Mouse (Mus musculus) fat pad, adult 2 months (tissue): Measurements from ENCODE around the gene Csnka2ip.

Experiments
- DNase-seq: peaks from one replicate; pipeline ENCODE4 v3.0.0-alpha.2; 2011; ENCODE audit warnings: low read depth, low spot score; ENCODE audit errors: extremely low read depth

Csnka2ip gene

DNA sequence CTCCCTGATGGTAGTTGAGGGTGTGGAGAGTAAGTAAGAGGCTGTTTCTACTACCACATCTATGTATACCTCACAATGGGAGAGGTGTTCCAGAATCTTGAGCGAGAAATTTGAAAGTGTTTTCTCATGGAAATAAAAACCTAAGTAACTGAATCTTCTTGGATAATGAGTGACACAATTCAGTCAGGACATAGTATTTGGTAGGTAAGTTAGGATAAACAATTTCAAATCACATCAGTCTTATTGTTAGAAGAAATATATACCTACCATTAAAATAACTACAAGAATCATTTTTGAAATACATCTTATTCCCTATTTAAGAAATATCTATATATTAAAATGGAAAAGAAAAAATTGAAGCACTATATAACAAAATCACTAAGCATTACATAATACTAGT lies at the start of gene Csnka2ip:
Csnka2ip (minus strand) TSS at position 101 of the 400 bp plus-strand sequence.
- no peak for DNase-seq

DNA sequence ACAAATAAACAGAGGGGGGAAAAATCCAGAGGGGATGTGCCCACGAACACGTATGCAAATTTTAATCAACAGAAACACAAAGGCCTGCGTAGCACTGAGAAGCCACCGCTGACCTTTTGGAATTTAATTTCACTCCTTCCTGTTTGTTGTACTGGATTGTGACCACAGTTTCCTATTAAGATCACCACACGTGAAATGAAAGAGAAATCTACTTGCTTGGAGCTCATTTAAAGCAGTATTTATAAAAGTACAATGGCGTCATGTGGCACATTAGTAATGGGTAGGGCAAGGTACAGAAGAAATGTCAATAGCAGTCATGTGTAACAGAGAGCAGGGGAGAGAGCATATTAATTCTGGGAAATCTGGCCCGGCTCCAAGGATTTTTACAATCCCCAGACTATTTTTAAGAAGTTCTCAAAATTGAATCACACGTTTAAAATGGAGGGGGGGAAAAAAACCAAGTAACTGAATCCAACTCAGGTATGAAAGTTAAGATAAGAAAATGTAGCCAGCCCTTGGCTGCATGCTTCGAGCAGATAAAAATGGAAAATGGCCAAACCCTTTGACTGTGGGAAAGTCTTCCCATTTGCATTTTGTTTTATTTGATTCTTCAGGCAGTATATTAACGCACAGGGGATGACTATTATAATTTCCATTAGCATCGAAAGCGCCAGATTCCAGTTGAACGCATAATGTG lies 47.5 kb upstream of the Csnka2ip start:
- DNase-seq: no peak

DNA sequence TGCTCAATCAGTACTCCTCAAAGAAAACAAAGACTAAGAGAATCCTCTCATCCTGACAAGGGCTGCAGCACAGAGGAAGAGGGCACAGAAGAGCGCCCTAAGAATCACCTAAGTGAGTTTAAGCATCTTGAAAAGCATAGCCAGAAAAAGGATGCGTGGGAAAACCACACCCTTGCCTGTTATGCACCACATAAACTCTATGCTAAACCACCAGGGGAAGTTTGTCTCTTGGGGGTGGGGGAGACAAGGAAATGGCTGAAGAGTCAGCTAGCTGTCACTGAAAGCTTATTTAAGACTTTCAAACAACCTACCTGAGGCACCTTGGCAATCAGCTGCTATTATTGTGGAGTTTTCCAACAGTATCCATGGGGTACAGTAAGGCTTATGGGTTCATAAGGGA lies 45.6 kb upstream of the Csnka2ip start:
- DNase-seq: no peak

DNA sequence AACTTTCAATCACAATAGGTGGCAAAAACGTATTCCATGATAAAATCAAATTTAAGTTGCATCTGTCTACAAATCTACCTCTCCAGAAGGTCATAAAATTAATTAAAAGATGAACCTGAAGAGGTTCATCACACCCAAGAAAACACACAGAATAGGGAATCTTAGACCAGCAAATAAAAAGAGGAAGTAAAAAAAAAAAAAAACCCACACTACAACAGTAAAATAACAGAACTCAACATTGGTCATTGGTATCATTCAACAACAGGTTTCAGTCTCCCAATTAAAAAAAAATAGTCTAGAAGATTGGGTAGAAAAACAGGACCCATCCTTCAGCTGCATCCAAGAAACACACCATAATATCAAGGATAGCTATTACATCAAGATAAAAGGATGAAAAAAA lies 32.9 kb upstream of the Csnka2ip start:
- DNase-seq: no peak

DNA sequence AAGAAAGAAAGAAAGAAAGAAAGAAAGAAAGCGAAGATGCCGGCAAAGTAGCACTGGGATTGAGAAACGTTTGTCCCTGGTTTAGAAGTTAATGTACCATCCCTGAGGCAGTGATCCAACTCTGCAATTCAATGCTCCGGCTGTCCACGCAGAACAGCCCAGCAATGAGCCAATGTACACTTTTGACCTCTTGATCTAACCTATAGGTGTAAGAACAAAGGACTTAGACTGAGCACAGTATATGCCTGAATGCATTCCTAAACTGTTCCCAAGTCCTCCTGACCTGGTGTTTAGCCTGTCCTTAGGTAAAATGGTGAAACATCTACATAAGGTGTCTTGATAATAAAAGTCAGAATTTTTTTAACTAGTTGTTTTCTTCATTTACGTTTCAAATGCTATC lies 17.9 kb upstream of the Csnka2ip start:
- DNase-seq: no peak

DNA sequence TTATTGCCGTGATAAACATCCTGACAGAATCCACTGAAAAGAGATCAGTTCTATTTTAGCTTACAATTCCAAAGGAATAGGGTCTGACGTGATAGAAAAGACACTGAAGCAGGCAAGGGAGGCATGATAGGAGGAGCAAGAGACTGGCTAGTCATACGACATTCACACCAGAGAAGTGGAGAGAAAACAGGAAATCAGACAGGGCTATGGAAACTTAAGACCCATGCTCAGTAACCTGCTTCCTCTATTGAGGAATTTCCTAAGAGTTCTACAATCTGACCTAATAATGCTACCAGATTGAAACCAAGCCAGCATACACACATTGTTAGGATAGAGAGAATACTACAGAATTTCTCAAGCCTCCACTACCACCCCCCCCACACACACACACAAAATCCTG lies 12.4 kb upstream of the Csnka2ip start:
- no peak for DNase-seq

DNA sequence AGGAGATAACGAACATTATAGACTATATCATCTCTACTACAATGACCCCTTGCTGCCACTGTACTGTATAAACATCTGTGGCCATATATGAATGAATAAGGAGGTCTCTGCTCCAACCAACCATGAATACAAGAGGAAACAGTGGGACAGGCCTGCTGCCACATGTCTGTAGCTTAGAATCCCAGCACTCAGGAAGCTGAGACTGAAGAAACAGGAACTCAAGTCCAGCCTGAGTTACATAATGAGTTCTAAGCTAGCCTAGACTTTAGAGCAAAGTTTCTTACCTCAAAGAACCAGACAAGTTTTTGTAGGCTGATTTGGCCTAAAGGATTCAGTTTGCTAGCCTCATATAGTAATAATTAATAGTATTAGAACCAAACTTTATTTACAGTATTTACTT lies 5.6 kb upstream of the Csnka2ip start:
- DNase-seq: no peak

DNA sequence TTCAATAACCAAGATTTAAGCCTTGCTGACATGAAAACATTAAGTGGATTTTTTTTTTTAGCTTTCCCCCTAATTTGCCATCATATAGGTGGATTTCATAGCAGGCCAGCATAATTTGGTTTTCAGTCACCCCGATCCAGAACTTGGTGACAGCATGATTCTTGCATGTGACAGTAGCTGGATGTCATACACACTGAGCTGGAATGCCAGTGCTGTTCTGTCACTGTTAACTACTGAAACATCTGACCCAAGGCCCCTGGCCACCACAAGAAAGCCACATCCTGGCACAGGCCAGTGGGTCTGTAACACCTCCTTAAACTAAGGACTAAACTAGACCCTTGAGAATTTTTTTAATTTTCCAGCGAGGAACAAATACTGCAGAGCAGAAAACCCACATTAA lies 15.4 kb downstream of the Csnka2ip start:
- no peak for DNase-seq

DNA sequence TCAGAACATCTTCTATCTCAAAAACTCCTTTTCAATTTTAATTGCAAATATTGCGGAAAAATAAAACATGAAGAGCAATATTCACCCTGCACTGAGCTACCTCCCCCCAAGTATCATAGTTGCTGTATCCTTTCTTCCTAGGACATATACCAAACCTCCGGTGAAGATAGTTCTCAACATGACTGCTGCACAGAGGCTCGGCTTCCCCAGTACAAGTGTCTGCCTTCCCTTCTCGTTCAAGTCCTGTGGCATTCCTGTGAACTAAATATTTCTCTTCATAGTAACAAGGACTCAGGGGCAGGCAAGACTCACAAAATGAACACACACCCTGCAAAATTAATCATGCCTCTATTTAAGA lies 16.0 kb downstream of the Csnka2ip start:
- no peak for DNase-seq

DNA sequence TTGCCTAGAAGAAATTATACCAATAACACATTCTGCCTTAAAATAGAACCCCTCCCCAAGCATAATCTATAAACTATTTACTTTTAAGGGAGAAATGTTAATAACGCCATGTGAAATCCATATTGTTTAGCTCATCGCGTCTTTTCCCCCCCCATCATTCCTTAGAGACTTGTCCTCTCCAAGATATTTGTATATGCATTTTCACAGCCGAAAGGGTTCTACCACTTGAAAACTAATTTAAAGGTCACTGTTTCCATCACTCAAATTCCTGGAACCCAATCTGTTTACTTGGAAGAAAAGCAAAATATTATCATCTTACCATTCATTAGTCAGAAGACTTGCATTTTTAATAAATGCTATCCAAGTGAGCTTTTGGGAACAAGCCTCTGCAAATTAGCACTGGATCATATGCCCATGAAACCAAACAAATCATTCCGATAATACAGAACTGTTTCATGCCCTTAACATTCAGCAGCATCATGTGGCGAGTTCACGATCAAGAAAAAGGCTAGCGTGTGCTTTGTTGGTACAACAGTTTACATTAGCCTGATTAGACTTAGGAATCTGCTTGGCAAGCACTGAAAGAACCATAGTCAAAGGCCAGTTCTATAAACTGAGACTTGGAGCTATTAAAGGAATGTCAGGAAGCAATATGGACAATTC lies 16.5 kb downstream of the Csnka2ip start:
- no peak for DNase-seq

DNA sequence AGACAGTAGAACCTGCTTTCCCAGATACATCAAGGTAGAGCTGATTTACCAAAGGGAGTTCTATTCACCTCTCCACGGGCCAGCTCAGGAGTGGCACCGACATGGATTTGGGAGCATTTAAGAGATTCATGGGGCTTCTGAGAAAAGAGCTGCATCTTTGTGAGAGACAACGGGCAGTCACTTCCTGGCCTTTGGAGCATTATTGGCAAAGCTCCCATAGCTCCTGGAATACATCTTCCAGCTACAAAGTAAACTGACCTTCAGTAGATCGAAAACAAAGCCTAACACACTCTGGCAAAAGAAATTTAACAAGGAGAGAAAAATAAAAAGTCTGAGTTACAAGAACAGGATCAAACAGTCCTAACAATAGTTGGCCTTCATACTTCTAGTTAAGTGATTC lies 17.6 kb downstream of the Csnka2ip start:
- no peak for DNase-seq

DNA sequence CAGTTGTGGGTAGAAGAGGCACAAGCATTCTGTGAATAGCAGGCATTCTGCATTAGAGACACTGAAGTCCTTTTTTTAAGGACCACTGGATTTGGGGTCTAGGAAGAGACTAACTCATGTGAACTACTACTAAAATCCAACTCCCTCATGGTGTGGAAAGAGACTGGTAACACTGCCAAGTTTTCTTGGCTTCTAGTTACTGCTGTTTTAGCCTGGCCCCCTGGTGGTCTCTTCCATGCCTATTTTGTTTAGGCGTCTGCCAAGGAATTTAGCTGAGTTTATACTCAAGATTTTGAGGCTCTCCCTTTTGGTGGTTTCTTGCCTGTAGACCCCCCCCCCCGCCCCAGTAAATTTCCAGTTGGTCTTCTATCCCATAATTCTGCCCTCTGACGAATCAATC lies 18.8 kb downstream of the Csnka2ip start:
- DNase-seq: no peak

DNA sequence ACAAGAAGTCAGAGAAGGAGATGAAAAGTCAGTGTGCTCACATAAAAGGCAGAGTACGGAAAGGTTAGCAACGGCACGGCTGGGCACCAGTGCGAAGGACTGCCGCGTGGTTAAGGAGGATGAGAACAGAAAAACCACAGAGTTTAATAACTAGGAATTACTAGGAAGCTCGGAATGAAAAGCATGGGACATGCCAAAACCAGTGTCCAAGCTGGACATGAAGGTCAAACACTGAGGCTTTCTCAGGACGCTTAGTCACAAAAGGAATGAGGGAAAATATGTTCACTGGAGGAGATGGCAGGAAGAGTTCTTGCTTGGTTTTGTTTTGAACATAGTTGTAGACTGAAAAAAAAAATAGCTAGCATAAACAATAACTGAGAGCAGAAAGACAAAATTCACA lies 32.7 kb downstream of the Csnka2ip start:
- DNase-seq: no peak

DNA sequence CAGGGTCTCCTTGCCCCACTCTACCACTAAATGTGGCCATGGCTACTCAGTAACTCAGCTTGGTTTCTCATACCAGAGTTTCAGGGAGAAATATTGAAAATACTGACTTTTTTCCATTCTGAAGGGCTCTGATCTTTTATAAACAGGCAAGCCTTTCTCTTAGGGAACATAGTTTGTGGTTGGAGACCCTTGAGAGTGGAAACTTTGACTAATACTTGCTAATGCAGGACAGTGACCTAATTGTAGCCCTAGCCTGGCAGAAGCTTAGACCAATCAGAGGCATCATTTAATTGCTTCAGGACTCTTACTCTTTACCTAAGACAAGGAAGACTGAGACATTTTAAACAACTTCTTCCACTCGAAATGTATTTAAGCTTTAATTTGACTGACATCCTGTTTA lies 39.1 kb downstream of the Csnka2ip start:
- DNase-seq: no peak

DNA sequence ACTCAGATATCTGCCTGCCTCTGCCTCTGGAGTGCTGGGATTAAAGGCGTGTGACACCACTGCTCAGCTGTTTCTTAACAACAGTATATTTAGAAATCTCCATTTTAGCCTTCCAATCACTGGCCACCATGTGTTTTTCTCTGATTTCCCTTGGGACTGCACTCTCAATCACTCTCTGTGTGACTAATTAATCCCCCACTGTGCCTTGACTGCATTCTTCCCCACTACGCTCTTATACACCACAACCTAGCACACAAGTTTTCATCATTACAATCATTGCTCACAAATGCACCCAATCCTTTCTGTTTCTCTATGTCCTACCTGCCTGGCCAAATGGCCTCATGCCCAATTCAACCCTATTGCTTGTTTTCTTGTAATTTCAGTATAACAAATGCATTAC lies 43.7 kb downstream of the Csnka2ip start:
- no peak for DNase-seq

DNA sequence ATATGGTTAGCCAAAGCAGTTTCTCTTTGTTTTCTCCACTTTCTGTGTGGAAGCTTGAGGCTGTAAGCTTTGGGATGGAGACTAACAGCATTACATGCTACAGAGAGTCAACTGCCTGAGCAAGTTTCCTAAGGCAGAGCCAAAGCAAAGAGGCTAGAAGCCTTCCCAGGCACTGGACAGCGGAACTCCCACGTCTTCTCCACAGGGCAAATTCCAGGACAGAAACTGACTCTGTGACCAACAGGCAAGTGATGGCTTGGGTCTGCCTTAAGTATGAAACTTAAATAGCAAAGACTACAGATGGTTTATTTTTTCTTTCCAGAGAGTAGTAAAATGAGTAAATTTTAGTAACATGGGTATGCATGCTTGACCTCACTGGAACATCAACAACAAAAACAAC lies 75.3 kb downstream of the Csnka2ip start:
- DNase-seq: no peak

DNA sequence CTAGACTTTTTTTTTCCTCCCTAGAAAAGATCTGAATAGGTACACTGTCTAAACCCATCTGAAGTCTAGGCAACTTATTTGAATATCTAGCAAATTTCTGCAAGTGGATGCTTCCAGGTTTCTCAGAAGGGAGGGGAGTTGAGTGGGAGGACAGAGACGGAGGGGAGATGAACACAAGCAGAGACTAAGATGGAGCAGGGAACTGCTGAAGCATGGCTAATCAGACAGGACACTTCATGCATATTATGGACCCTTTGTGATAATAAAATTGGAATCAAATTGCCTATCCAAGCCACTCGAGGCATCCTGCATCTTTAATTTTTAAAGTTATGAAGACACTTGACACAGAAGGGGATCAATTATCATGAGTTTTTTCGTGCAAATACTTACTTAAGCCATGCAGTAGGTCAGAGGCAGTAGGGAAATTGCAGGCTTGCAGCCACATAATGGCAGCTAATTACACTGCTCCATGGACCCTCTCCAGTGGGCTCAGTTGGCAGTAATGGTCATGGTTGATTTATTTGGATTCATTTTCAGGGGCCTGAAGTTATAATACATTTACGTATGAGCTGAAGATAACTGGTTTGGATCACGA lies 78.1 kb downstream of the Csnka2ip start:
- DNase-seq: no peak

DNA sequence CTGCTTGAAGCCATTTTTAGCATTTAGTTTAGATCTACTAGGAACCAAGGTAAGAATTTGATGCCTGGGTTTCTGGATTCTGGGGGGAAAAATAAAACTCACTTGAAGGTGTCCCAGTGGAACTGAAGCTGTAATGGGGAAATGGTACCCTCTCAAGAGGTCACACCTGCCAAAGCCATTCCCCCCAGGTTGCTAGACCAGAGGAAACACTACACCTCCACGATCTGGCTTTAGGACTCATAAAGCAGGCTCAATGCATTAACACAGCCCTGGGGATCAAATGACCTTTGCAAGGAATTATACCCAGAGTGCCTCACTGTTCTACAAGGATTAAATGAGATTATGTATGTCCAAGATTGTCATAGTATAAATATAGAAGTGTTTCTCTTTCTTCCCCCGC lies 88.8 kb downstream of the Csnka2ip start:
- DNase-seq: no peak
